Mouse (Mus musculus): ENCODE results near the gene Tfr2. TPM values are rescaled to one million over a fixed set of nuclear protein-coding genes. Genes with fewer than 3 reads are reported as not detected.

The Tfr2 gene
- polyA plus RNA-seq, 1 experiment from 2014 or later, result 0.11 TPM

GRCm38 (mm10) chr5:137627991-137628390 lies 58.4 kb downstream of the Tfr2 start:
- 3% methylated on average over 9 of the region's 9 CpGs for WGBS
- no peak for ATAC-seq (ENCODE audit: insufficient number of reproducible peaks, insufficient read depth, low FRiP score, low read depth)

DNA sequence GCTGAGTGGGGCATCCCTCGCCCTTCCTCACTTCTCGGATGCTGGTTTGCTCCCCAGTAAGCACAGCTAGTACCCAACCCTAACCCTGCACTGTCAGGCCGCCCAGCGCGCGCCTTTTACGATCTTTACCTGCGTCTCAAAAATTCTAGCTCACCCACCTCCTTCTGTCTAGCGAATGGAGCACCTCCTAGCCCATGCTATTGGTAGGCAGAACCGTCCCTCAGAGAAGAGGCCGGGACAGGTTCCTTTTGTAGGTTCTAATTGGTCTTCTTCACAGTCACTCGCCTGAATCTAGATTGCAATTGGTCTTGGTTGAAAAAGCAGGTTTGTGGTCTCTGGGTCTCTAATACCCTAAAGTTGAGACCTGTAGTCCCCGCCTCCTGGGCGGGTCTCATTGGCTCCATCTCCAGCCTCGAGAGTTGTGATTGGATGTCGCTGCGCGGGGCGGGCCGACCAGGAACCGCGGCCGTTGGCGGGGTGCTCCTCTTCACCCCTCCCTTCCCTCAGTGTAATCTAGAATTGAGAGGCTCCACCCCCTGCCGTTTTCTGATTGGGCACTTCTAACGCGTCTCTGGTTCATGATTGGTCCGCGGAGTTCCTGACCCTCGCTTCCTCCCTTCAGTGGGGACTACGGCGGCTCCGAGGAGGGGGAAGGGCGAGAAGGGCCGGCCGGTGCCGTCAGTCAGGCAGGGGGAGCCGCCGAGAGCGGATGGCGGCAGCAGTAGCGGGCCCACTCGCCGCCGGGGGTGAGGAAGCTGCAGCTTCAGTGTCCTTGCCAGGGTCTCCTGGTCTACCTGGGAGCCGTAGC lies 59.1 kb downstream of the Tfr2 start, which contains the start of the genes Fbxo24, Lrch4 and Gm20605:
TSS of gene Fbxo24 (minus strand) at position 505 of the 808 bp plus-strand sequence.
TSS of gene Lrch4 (plus strand) at position 624 of the 808 bp plus-strand sequence.
TSS of gene Gm20605 (plus strand) at position 678 of the 808 bp plus-strand sequence.
- Histone ChIP-seq H3K4me2 (ENCODE audit: low read length) (peak within 1 kb of the TSS; percentile 96), H3K4me3 (ENCODE audit: control insufficient read depth in 1 of 2, insufficient read depth in 1 of 2, low read depth in 1 of 2, low read length in 2 of 2) (peak within 1 kb of the TSS; percentile 87 to 89), H3K27ac (replicated peaks in 1 of 2; ENCODE audit: control insufficient read depth in 1 of 2, insufficient read depth in 1 of 2, low read depth in 2 of 2, low read length in 2 of 2) (peak within 1 kb of the TSS; percentile 93 to 95), H3K9ac (ENCODE audit: low read length) (peak within 1 kb of the TSS; percentile 95), H3K4me1 (ENCODE audit: control insufficient read depth in 2 of 2, insufficient read depth in 2 of 2, low read length in 2 of 2) (peaks cover 21 to 29% of the 10 kb centered on the region in 2 experiments), H3K9me3 (ENCODE audit: control insufficient read depth, low read length) (no peaks in the 10 kb centered on the region), H3K27me3 (ENCODE audit: control insufficient read depth, insufficient read depth, low read length) (no peaks in the 10 kb centered on the region), H3K36me3 (ENCODE audit: control insufficient read depth, insufficient read depth, low read length) (peaks cover 17% of the 10 kb centered on the region)
- peak; percentile 96 for ATAC-seq (ENCODE audit: insufficient number of reproducible peaks, insufficient read depth, low FRiP score, low read depth)
- WGBS, result 1% methylated on average over 45 of the region's 46 CpGs

More at GRCm38 (mm10) chr5:137627991-137628390, 58.4 kb downstream of the Tfr2 start:
- Histone ChIP-seq H3K4me1 (ENCODE audit: control insufficient read depth in 2 of 2, insufficient read depth in 2 of 2, low read length in 2 of 2) (peaks cover 21 to 29% of the 10 kb centered on the region in 2 experiments), H3K36me3 (ENCODE audit: control insufficient read depth, insufficient read depth, low read length) (peaks cover 10% of the 10 kb centered on the region; the same call in 1 of the 2 replicates), H3K4me2 (ENCODE audit: low read length) (peak overlapping the region; percentile 65), H3K27ac (replicated peaks in 1 of 2; ENCODE audit: control insufficient read depth in 1 of 2, insufficient read depth in 1 of 2, low read depth in 2 of 2, low read length in 2 of 2) (peak overlapping the region; percentile 64 to 93), H3K9me3 (ENCODE audit: control insufficient read depth, low read length) (no peaks in the 10 kb centered on the region), H3K9ac (ENCODE audit: low read length) (peak overlapping the region; percentile 63), H3K4me3 (ENCODE audit: control insufficient read depth in 1 of 2, insufficient read depth in 1 of 2, low read depth in 1 of 2, low read length in 2 of 2) (peak overlapping the region; percentile 44 to 85), H3K27me3 (ENCODE audit: control insufficient read depth, insufficient read depth, low read length) (no peaks in the 10 kb centered on the region)

- Histone ChIP-seq H3K4me2 (ENCODE audit: low read length) (peak overlapping the region; percentile 96), H3K27me3 (ENCODE audit: control insufficient read depth, insufficient read depth, low read length) (no peaks in the 10 kb centered on the region), H3K4me3 (ENCODE audit: control insufficient read depth in 1 of 2, insufficient read depth in 1 of 2, low read depth in 1 of 2, low read length in 2 of 2) (peak overlapping the region; percentile 87 to 89), H3K27ac (replicated peaks in 1 of 2; ENCODE audit: control insufficient read depth in 1 of 2, insufficient read depth in 1 of 2, low read depth in 2 of 2, low read length in 2 of 2) (peak overlapping the region; percentile 89 to 95), H3K9me3 (ENCODE audit: control insufficient read depth, low read length) (no peaks in the 10 kb centered on the region), H3K36me3 (ENCODE audit: control insufficient read depth, insufficient read depth, low read length) (peaks cover 23% of the 10 kb centered on the region), H3K9ac (ENCODE audit: low read length) (peak overlapping the region; percentile 95), H3K4me1 (ENCODE audit: control insufficient read depth in 2 of 2, insufficient read depth in 2 of 2, low read length in 2 of 2) (peaks cover 21 to 29% of the 10 kb centered on the region in 2 experiments)
- under 1% methylated on average over 20 of the region's 23 CpGs for WGBS
- ATAC-seq (ENCODE audit: insufficient number of reproducible peaks, insufficient read depth, low FRiP score, low read depth), result peak; percentile 19
Observed at GRCm38 (mm10) chr5:137629306-137629721, 59.7 kb downstream of the Tfr2 start.

DNA sequence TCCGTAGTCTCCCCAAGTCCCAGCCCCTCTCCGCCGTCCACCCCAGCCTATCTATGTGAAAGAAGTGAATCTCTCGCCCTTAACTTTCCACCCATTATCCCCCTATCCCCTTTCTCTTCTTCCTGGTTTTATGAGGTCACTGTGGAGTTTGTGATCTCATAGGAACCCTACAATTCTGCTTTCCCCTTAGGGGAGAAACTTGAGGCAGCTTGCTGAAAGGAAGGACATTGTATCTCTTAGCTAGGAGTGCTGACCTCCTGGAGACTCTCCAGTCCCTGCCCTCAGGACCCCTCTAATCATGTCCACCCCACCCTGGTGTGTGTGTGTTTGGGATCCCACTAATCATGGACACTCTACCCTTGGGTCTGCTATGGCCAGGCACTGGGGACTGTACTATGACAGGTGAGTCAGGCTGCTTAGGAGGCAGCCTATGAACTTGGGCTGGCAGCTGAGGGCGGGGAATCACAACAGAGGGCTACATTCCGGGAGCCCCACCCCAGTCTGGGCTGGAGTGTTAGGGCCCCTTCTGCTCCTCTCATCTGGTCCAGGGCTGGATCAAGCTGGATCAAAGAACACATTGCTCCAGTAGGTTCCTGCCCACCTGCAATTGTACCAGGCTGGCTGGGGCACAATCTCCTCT lies 60.4 kb downstream of the Tfr2 start:
- Histone ChIP-seq H3K27me3 (ENCODE audit: control insufficient read depth, insufficient read depth, low read length) (no peaks in the 10 kb centered on the region), H3K27ac (replicated peaks in 1 of 2; ENCODE audit: control insufficient read depth in 1 of 2, insufficient read depth in 1 of 2, low read depth in 2 of 2, low read length in 2 of 2) (peak overlapping the region; percentile 19 to 70; a peak in 1 of 4 replicates), H3K4me2 (ENCODE audit: low read length) (peak overlapping the region; percentile 96), H3K4me1 (ENCODE audit: control insufficient read depth in 2 of 2, insufficient read depth in 2 of 2, low read length in 2 of 2) (peaks cover 21 to 29% of the 10 kb centered on the region in 2 experiments), H3K9me3 (ENCODE audit: control insufficient read depth, low read length) (no peaks in the 10 kb centered on the region), H3K36me3 (ENCODE audit: control insufficient read depth, insufficient read depth, low read length) (peaks cover 28% of the 10 kb centered on the region), H3K9ac (ENCODE audit: low read length) (peak overlapping the region; percentile 95), H3K4me3 (ENCODE audit: control insufficient read depth in 1 of 2, insufficient read depth in 1 of 2, low read depth in 1 of 2, low read length in 2 of 2) (peak overlapping the region; percentile 87 to 89)
- ATAC-seq (ENCODE audit: insufficient number of reproducible peaks, insufficient read depth, low FRiP score, low read depth), result no peak
- WGBS, result 19% methylated on average over 6 of the region's 6 CpGs

- peak overlapping the region; percentile 65 to 70 for H3K27ac ChIP-seq (replicated peaks in 1 of 2; ENCODE audit: control insufficient read depth in 1 of 2, insufficient read depth in 1 of 2, low read depth in 2 of 2, low read length in 2 of 2)
- no peaks in the 10 kb centered on the region for H3K27me3 ChIP-seq (ENCODE audit: control insufficient read depth, insufficient read depth, low read length)
- peak overlapping the region; percentile 96 for H3K4me2 ChIP-seq (ENCODE audit: low read length)
- H3K4me3 ChIP-seq (ENCODE audit: control insufficient read depth in 1 of 2, insufficient read depth in 1 of 2, low read depth in 1 of 2, low read length in 2 of 2), result peak overlapping the region; percentile 87 to 89; a peak in 2 of 4 replicates
- peaks cover 34% of the 10 kb centered on the region for H3K36me3 ChIP-seq (ENCODE audit: control insufficient read depth, insufficient read depth, low read length)
- no peaks in the 10 kb centered on the region for H3K9me3 ChIP-seq (ENCODE audit: control insufficient read depth, low read length)
- peaks cover 21 to 29% of the 10 kb centered on the region in 2 experiments for H3K4me1 ChIP-seq (ENCODE audit: control insufficient read depth in 2 of 2, insufficient read depth in 2 of 2, low read length in 2 of 2)
- H3K9ac ChIP-seq (ENCODE audit: low read length), result peak overlapping the region; percentile 95; the same call in 1 of the 2 replicates
- 45% methylated on average over 3 of the region's 3 CpGs for WGBS
- no peak for ATAC-seq (ENCODE audit: insufficient number of reproducible peaks, insufficient read depth, low FRiP score, low read depth)
Observed at GRCm38 (mm10) chr5:137630602-137631001, 61.0 kb downstream of the Tfr2 start.

DNA sequence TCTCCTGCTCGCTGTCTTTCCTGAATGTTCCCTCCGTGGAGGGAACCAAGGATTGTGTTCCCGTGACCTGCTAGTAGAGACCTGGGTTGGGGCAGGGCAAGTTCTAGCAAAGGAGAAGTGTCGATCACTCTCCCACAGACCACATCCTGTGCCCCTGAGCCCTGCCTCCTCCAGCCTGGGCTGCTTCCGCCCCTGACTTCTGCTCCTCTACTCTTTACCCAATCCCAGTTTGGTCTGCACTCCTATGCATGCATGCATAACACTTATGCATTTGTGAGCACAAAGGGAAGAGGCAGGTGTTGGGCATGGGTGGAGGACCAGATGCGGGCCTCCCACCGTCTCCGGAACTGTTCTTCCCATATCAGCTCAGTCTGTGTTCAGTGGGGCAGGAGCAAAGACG lies 61.5 kb downstream of the Tfr2 start:
- 49% methylated on average over 9 of the region's 9 CpGs for WGBS
- Histone ChIP-seq H3K27ac (replicated peaks in 1 of 2; ENCODE audit: control insufficient read depth in 1 of 2, insufficient read depth in 1 of 2, low read depth in 2 of 2, low read length in 2 of 2) (peak overlapping the region; percentile 65 to 70), H3K4me1 (ENCODE audit: control insufficient read depth in 2 of 2, insufficient read depth in 2 of 2, low read length in 2 of 2) (peaks cover 21 to 29% of the 10 kb centered on the region in 2 experiments), H3K27me3 (ENCODE audit: control insufficient read depth, insufficient read depth, low read length) (no peaks in the 10 kb centered on the region), H3K36me3 (ENCODE audit: control insufficient read depth, insufficient read depth, low read length) (peaks cover 39% of the 10 kb centered on the region), H3K4me2 (ENCODE audit: low read length) (peak overlapping the region; percentile 96), H3K9ac (ENCODE audit: low read length) (peak overlapping the region; percentile 95; the same call in 1 of the 2 replicates), H3K4me3 (ENCODE audit: control insufficient read depth in 1 of 2, insufficient read depth in 1 of 2, low read depth in 1 of 2, low read length in 2 of 2) (peak overlapping the region in 1 of 2 experiments; percentile 87; a peak in 1 of 4 replicates), H3K9me3 (ENCODE audit: control insufficient read depth, low read length) (no peaks in the 10 kb centered on the region)
- ATAC-seq (ENCODE audit: insufficient number of reproducible peaks, insufficient read depth, low FRiP score, low read depth), result no peak

DNA sequence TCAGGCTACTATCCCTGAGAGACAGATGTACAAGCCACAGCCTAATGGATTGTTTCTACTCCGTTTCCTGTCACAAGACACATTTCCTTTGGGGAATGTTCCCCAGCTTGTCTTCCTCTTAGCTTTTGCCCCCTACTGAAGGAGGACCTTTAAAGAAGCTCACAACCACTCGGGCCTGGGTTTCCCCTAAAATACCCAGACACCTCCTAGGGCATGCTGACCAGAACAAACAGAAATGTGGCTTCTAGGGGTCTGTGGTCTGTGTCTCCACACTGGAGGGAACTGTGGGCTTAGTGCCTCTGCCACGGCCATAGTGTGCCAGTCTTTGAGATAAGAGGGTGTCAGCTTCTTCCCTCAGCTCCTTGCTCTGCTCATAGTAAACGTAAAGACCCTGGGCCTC lies 62.0 kb downstream of the Tfr2 start:
- no peaks in the 10 kb centered on the region for H3K27me3 ChIP-seq (ENCODE audit: control insufficient read depth, insufficient read depth, low read length)
- H3K9ac ChIP-seq (ENCODE audit: low read length), result peak overlapping the region; percentile 25; the same call in 1 of the 2 replicates
- peaks cover 44% of the 10 kb centered on the region for H3K36me3 ChIP-seq (ENCODE audit: control insufficient read depth, insufficient read depth, low read length)

More for the DNA sequence above, 62.0 kb downstream of the Tfr2 start:
- Histone ChIP-seq H3K4me3 (ENCODE audit: control insufficient read depth in 1 of 2, insufficient read depth in 1 of 2, low read depth in 1 of 2, low read length in 2 of 2) (no peak overlapping the region), H3K9me3 (ENCODE audit: control insufficient read depth, low read length) (no peaks in the 10 kb centered on the region), H3K27ac (replicated peaks in 1 of 2; ENCODE audit: control insufficient read depth in 1 of 2, insufficient read depth in 1 of 2, low read depth in 2 of 2, low read length in 2 of 2) (peak overlapping the region; percentile 65 to 70), H3K4me1 (ENCODE audit: control insufficient read depth in 2 of 2, insufficient read depth in 2 of 2, low read length in 2 of 2) (peaks cover 21 to 29% of the 10 kb centered on the region in 2 experiments), H3K4me2 (ENCODE audit: low read length) (peak overlapping the region; percentile 96)
- 52% methylated on average over 4 of the region's 4 CpGs for WGBS
- no peak for ATAC-seq (ENCODE audit: insufficient number of reproducible peaks, insufficient read depth, low FRiP score, low read depth)
